Comparison of ENCODE assay signal across 8 mouse cellular contexts in the genomic region with DNA sequence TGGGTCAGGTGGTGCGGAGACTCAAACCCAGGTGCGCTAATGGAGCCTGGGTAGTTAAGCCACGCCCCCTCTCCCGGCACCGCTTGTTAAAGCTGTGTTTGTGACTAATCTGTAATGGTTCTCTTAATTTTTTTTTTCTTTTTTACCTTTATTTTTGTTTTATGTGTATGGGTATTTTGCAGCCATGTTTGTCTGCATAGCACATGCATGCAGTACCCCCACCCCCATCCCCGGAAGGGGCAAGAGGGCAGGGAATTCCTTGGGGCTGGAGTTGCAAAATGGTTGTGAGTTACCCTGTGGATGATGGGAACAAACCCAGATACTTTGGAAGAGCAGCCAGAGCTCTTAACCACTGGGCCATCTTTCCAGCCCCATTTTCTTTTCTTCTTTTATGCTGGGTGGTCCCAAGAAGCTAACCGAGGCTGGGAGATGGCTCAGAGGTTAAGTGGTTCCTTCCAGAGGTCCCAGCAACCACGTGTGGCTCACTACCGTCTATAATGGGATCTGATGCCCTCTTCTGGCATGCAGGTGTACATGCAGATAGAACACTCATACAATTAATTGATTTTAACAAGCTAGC. TPM values are rescaled to one million over a fixed set of nuclear protein-coding genes. Genes with fewer than 3 reads are reported as not detected.
DNase-seq lines count a peak whose midpoint lies in the region; ATAC-seq and TF ChIP-seq lines count a peak whose summit lies in the region.

No protein-coding gene starts in this region.

- no peaks in the 10 kb centered on the region; the same call in 1 of the 2 replicates for H3K4me1 ChIP-seq in embryonic facial prominence, embryonic 13.5 days
- peaks cover 0 to 8% of the 10 kb centered on the region in 2 experiments; a peak in 2 of 4 replicates for H3K4me1 ChIP-seq in liver, embryonic 14.5 days (replicated peaks; ENCODE audit: control insufficient read depth in 2 of 2, insufficient read depth in 2 of 2, low read length in 1 of 2)

- H3K9ac ChIP-seq in embryonic facial prominence, embryonic 13.5 days = no peak overlapping the region
- no peak overlapping the region for H3K9ac ChIP-seq in liver, embryonic 14.5 days (replicated peaks)

- DNase-seq in left cerebral cortex, adult 2 months (ENCODE audit: extremely low spot score in 1 of 2, low spot score in 2 of 2) = no peak
- no peak for DNase-seq in left cerebral cortex, postnatal 10 days (ENCODE audit: extremely low spot score in 1 of 2, low spot score in 2 of 2)
- peak; percentile 27 for DNase-seq in NIH3T3 (ENCODE audit: low read depth)
- no peak for DNase-seq in liver, embryonic 14.5 days (ENCODE audit: low read depth in 3 of 3, low spot score in 3 of 3)
- no peak for DNase-seq in gastrocnemius, postnatal 10 days
- DNase-seq in ovary, postnatal 36 days (ENCODE audit: low spot score) = no peak
- no peak for DNase-seq in frontal cortex, postnatal 14 days (ENCODE audit: low spot score in 2 of 2)

- H3K36me3 ChIP-seq in embryonic facial prominence, embryonic 13.5 days = no peaks in the 10 kb centered on the region
- no peaks in the 10 kb centered on the region for H3K36me3 ChIP-seq in liver, embryonic 14.5 days (replicated peaks; ENCODE audit: control insufficient read depth, insufficient read depth, low read depth)

- peak; percentile 48 for TF ChIP-seq CTCF in left cerebral cortex, adult 2 months (IDR thresholded peaks at IDR 0.05)
- peak; percentile 59 for TF ChIP-seq CTCF in liver, embryonic 14.5 days (IDR thresholded peaks at IDR 0.05; ENCODE audit: low read depth)

- no peak for TF ChIP-seq EP300 in liver, embryonic 14.5 days (IDR thresholded peaks at IDR 0.05; ENCODE audit: low read depth)

- intact Hi-C loops in left cerebral cortex, adult 2 months (cut with DNase I) = no loop called here
- intact Hi-C loops in left cerebral cortex, postnatal 10 days (cut with DNase I) = no loop called here

- ATAC-seq in embryonic facial prominence, embryonic 13.5 days (ENCODE audit: insufficient number of reproducible peaks, insufficient read depth, low FRiP score, low TSS enrichment, low read depth) = no peak
- ATAC-seq in liver, embryonic 14.5 days (ENCODE audit: insufficient read depth) = peak; percentile 63; the same call in 1 of the 2 replicates

- H3K4me3 ChIP-seq in left cerebral cortex, adult 2 months = no peak overlapping the region
- H3K4me3 ChIP-seq in embryonic facial prominence, embryonic 13.5 days = 0 out of 2 replicates have a peak overlapping the region, but pooled peaks have one; percentile 4
- H3K4me3 ChIP-seq in liver, embryonic 14.5 days (ENCODE audit: insufficient read depth in 1 of 2, low read depth in 2 of 2, low read length in 2 of 2) = peak overlapping the region; percentile 14 to 47; a peak in 3 of 4 replicates

- H3K27ac ChIP-seq in left cerebral cortex, adult 2 months = no peak overlapping the region
- no peak overlapping the region for H3K27ac ChIP-seq in embryonic facial prominence, embryonic 13.5 days
- no peak overlapping the region for H3K27ac ChIP-seq in liver, embryonic 14.5 days

- WGBS in embryonic facial prominence, embryonic 13.5 days = 6% methylated on average over 9 of the region's 9 CpGs
- 5% methylated on average over 9 of the region's 9 CpGs for WGBS in liver, embryonic 14.5 days (ENCODE audit: insufficient replicate concordance)

- H3K9me3 ChIP-seq in embryonic facial prominence, embryonic 13.5 days = no peaks in the 10 kb centered on the region
- H3K9me3 ChIP-seq in liver, embryonic 14.5 days (ENCODE audit: control insufficient read depth, low read length) = no peaks in the 10 kb centered on the region

- H3K4me2 ChIP-seq in embryonic facial prominence, embryonic 13.5 days = peak overlapping the region; percentile 30
- H3K4me2 ChIP-seq in liver, embryonic 14.5 days (ENCODE audit: low read depth) = peak overlapping the region; percentile 62

- no peaks in the 10 kb centered on the region for H3K27me3 ChIP-seq in embryonic facial prominence, embryonic 13.5 days
- H3K27me3 ChIP-seq in liver, embryonic 14.5 days (ENCODE audit: control insufficient read depth, insufficient read depth, low read length) = no peaks in the 10 kb centered on the region

RNA-seq across cellular contexts. Expression of a gene that starts 12.2 kb away (rescaled TPM):
- 10 to 100 TPM; 34.8 to 35.6 TPM for total RNA-seq in left cerebral cortex, adult 2 months (2021)
- 10 to 100 TPM; 34.4 to 36.4 TPM for total RNA-seq in left cerebral cortex, postnatal 10 days (2021)
- polyA plus RNA-seq in embryonic facial prominence, embryonic 13.5 days (2015; fragmentation: Nextera tagmentation; extraction: Ambion mirVana) = 44.1 and 51.0 TPM in 2 replicates
- 6.5 and 7.7 TPM in 2 replicates for polyA plus RNA-seq in liver, embryonic 14.5 days (2012; rRNA removed)
- polyA plus RNA-seq in liver, embryonic 14.5 days (2014; fragmentation: Nextera tagmentation; extraction: Ambion mirVana) = 6.7 and 8.4 TPM in 2 replicates
- total RNA-seq in gastrocnemius, postnatal 10 days (2021) = 10 to 100 TPM; 12.3 to 14.5 TPM

RNA-seq across cellular contexts. Expression of a gene that starts 20.5 kb away (rescaled TPM):
- under 1 TPM in 1 of 2 experiments, not detected in 1; 0.21 TPM for total RNA-seq in left cerebral cortex, adult 2 months (2021)
- not detected for total RNA-seq in left cerebral cortex, postnatal 10 days (2021)
- 0.44 and 0.52 TPM in 2 replicates for polyA plus RNA-seq in embryonic facial prominence, embryonic 13.5 days (2015; fragmentation: Nextera tagmentation; extraction: Ambion mirVana)
- 11.4 and 12.1 TPM in 2 replicates for polyA plus RNA-seq in liver, embryonic 14.5 days (2012; rRNA removed)
- 10.9 and 11.6 TPM in 2 replicates for polyA plus RNA-seq in liver, embryonic 14.5 days (2014; fragmentation: Nextera tagmentation; extraction: Ambion mirVana)
- total RNA-seq in gastrocnemius, postnatal 10 days (2021) = under 1 TPM in 1 of 2 experiments, not detected in 1; 0.50 TPM

RNA-seq across cellular contexts. Expression of a gene that starts 25.9 kb away (rescaled TPM):
- not detected for total RNA-seq in left cerebral cortex, adult 2 months (2021)
- total RNA-seq in left cerebral cortex, postnatal 10 days (2021) = not detected
- polyA plus RNA-seq in embryonic facial prominence, embryonic 13.5 days (2015; fragmentation: Nextera tagmentation; extraction: Ambion mirVana) = 0.22 TPM in 1 of 2 replicates, not detected in the other
- not detected in 2 replicates for polyA plus RNA-seq in liver, embryonic 14.5 days (2012; rRNA removed)
- polyA plus RNA-seq in liver, embryonic 14.5 days (2014; fragmentation: Nextera tagmentation; extraction: Ambion mirVana) = not detected in 2 replicates
- total RNA-seq in gastrocnemius, postnatal 10 days (2021) = not detected

RNA-seq across cellular contexts. Expression of a gene that starts 39.1 kb away (rescaled TPM):
- total RNA-seq in left cerebral cortex, adult 2 months (2021) = under 1 TPM in 1 of 2 experiments, not detected in 1; 0.72 TPM
- 1 to 10 TPM; 1.4 to 2.2 TPM for total RNA-seq in left cerebral cortex, postnatal 10 days (2021)
- polyA plus RNA-seq in embryonic facial prominence, embryonic 13.5 days (2015; fragmentation: Nextera tagmentation; extraction: Ambion mirVana) = 30.9 and 41.1 TPM in 2 replicates
- 14.3 and 15.7 TPM in 2 replicates for polyA plus RNA-seq in liver, embryonic 14.5 days (2012; rRNA removed)
- 11.1 and 12.1 TPM in 2 replicates for polyA plus RNA-seq in liver, embryonic 14.5 days (2014; fragmentation: Nextera tagmentation; extraction: Ambion mirVana)
- 1 to 10 TPM; 2.5 to 4.6 TPM for total RNA-seq in gastrocnemius, postnatal 10 days (2021)

RNA-seq across cellular contexts. Expression of a gene that starts 58.5 kb away (rescaled TPM):
- total RNA-seq in left cerebral cortex, adult 2 months (2021) = under 1 TPM; 0.91 to 0.97 TPM
- total RNA-seq in left cerebral cortex, postnatal 10 days (2021) = 1 to 10 TPM; 5.5 to 5.9 TPM
- 1.8 and 7.1 TPM in 2 replicates for polyA plus RNA-seq in embryonic facial prominence, embryonic 13.5 days (2015; fragmentation: Nextera tagmentation; extraction: Ambion mirVana)
- polyA plus RNA-seq in liver, embryonic 14.5 days (2012; rRNA removed) = 1.1 and 1.2 TPM in 2 replicates
- 0.32 and 0.53 TPM in 2 replicates for polyA plus RNA-seq in liver, embryonic 14.5 days (2014; fragmentation: Nextera tagmentation; extraction: Ambion mirVana)
- total RNA-seq in gastrocnemius, postnatal 10 days (2021) = 1 to 10 TPM; 1.7 to 2.0 TPM
